Mouse (Mus musculus) cerebellum, adult 11-12 months (tissue): Measurements from ENCODE around the gene Rhobtb1.

Experiments used
- DNase-seq: peaks from one replicate; pipeline ENCODE4 v3.0.0; 2022

Rhobtb1 gene

GRCm38 (mm10) chr10:69328029-69328655 is 176.9 kb downstream of the Rhobtb1 start:
- DNase-seq = no peak

DNA sequence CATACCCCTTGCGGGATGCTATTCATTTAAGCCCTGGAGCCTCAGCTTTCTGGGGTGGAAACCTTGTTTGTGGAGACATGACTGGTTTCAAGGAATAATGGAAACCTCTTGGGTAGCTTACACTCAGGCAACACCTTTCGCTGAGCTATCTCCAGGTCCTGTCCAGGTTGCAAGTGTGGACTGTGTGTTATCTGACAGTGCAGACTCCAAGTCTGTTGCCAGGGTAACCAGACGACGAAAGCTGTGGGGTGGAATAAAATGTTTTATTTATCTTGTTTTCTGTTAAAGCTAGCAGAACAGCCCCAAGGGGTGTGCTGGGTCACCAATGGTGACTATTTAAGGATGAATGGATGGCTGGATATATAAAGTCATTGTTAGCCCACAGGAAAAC is 177.4 kb downstream of the Rhobtb1 start:
- DNase-seq = no peak

DNA sequence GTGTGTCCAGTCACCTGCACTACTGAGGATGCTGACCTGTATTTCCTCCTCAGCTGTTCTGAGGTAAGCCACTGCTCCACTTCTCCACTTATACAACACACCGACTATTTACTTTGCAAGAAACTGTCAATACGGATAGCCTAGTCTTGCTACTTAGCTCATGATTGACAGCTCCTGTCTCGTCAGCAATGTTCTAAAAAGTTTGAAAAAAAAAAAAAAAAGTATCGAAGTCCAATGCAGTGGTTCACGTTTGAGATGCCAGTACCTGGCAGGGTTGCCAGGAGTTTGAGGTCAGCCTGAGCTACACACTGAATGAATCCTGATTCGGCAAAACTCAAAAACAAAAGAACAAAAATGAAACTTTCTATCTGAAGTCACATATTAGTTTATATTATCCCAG is 180.0 kb downstream of the Rhobtb1 start:
- no peak for DNase-seq

DNA sequence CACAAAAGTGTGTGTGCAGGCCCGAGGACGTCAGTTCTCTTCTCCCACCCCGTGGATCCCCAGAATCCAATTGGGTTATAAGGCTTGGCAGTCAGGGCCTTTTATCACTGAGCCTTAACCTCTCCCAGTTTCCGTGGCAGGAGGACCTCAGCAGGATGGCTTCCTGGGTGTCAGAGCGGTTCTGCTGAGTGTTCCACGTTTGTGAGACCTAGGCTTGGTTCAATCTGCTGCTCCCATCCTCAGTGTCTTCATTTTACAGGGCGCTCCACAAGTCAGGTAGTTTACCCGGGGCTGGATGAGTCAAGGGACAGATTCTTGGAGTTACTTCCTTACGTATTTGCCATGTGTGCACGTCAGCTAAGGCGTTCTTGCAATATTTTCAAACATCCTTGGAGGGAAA is 182.0 kb downstream of the Rhobtb1 start:
- no peak for DNase-seq

DNA sequence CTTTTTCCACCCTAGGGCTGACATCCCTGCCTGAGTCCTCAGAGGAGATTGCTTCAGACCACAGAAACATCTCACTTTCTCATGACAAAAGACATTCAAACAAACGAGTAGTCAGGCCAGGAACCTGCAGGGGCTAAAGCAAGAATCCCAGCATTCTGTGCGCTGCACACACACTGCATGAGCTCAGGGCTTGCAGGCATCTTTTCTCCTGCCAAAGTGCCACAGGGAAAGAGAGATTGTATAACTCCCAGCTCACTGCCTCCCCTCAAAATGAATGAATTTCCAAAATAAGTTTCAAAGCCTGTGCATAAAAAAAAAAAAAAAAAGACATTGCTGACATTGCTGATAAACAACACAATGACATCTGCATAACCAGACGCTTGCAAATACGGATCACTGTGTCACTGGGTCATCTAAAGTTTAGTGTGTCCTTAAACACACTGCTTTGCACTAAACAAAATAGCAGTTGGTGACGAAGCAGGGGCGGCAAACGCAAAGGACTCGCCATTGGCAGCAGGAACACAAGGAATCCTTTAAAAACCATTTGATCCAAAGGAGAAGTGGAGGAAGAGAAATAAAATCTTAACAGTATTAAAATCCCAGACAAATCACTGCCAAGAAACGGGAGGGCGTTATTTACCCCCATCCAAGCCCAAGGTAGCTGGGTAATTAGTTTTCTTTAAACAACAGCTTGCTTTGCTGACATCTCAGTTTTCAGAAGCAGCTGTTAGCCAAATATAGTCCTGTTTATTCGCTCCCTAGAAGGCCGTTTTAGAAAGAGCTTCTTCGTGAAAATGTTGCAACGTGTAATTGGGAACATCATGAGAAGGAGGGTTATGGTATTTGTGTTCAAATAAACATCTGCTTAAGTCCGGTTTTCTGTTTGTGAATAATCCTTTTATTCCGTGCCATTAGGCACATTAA is 183.3 kb downstream of the Rhobtb1 start:
- no peak for DNase-seq

DNA sequence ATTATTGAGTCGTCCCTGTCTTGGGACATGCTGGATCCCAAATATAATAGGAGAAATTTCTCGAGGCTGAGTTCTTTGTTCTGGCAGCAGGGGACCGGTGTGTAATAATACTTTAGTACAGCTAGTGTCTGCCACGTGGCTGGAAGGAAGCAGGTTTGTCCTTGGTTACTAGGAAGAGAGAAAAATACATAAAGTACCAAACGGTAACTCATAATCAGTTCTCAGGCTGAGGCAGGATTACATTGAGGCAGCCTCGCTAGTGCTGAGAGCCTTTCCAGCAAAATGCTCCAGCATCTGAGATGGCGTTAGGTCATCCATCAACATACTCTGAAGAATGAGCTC is 183.9 kb downstream of the Rhobtb1 start:
- no peak for DNase-seq

GRCm38 (mm10) chr10:69335611-69336010 is 184.4 kb downstream of the Rhobtb1 start:
- no peak for DNase-seq

DNA sequence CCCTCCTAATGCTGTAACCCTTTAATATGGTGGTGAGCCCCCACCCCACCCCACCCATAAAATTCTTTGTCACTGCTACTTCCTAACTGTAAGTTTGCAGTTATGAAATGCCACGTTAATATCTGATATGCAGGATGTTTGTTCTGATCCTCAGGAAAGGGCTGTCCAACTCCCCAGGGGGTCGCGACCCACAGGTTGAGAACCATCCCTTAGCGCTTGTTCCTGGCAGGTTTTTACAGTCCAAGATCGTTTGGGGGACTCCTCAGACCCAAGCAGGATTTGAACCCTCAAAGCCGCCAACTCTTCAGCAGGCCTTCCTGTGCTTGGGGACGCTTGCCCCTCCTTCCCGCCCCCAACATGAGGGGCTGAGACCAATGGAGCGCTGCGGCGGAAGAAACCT is 185.0 kb downstream of the Rhobtb1 start:
- no peak for DNase-seq

- DNase-seq = no peak
Measured at GRCm38 (mm10) chr10:69340001-69340400, 188.8 kb downstream of the Rhobtb1 start.
